Mouse (Mus musculus) heart, embryonic 16.5 days (tissue): ENCODE measurements at regions not wholly inside any gene's neighbourhood (a gene's known extent, or its start where the extent isn't known, plus 50 kb on each side); places are given as distances from the start of the nearest gene placed in this dataset.

Experiments
- ATAC-seq: fragments of 200-750 bp; cut with Nextera tagmentation; replicated peaks from 2 replicates; pipeline ENCODE4 v1.8.0; 2017; ENCODE audit warnings: moderate number of reproducible peaks; ENCODE audit not compliant: insufficient read depth, low FRiP score; ENCODE audit errors: extremely low read depth
- H3K27ac ChIP-seq: fragments of 300-500 bp; sonication (generic); 2 replicates; pipeline ENCODE4 v1.5.1; 2014; ENCODE audit warnings: mild to moderate bottlenecking, low read length, control low read depth, moderate library complexity
- H3K27me3 ChIP-seq: fragments of 300-500 bp; sonication (generic); 2 replicates; pipeline ENCODE4 v1.6.1; 2014; ENCODE audit warnings: low read length, mixed read lengths; ENCODE audit not compliant: control insufficient read depth, insufficient read depth
- H3K36me3 ChIP-seq: fragments of 300-500 bp; sonication (generic); 2 replicates; pipeline ENCODE4 v1.6.1; 2014; ENCODE audit not compliant: control insufficient read depth, insufficient read depth
- H3K4me1 ChIP-seq: fragments of 300-500 bp; sonication (generic); 2 replicates; pipeline ENCODE4 v1.6.1; 2014; ENCODE audit warnings: low read length, mixed read lengths; ENCODE audit not compliant: control insufficient read depth, insufficient read depth
- H3K4me2 ChIP-seq: fragments of 300-500 bp; sonication (generic); 2 replicates; pipeline ENCODE4 v1.6.1; 2014; ENCODE audit warnings: low read depth, mild to moderate bottlenecking, control low read depth, low read length
- H3K4me3 ChIP-seq: fragments of 300-500 bp; sonication (generic); 2 replicates; pipeline ENCODE4 v1.5.1; 2014; ENCODE audit warnings: mild to moderate bottlenecking, control low read depth, low read length
- H3K9ac ChIP-seq: fragments of 300-500 bp; sonication (generic); 2 replicates; pipeline ENCODE4 v1.6.1; 2014; ENCODE audit warnings: low read length, control low read depth
- H3K9me3 ChIP-seq: fragments of 300-500 bp; sonication (generic); replicated peaks from 2 replicates; pipeline ENCODE4 v1.6.1; 2016; ENCODE audit warnings: low read length; ENCODE audit not compliant: control insufficient read depth
- WGBS: fragments of 180-500 bp; shearing (Covaris S2); extraction: QIAGEN DNeasy Blood & Tissue Kit; methylation state at CpG from one replicate; pipeline ENCODE4 v1.1.7; 2014; 5-methylcytosine and 5-hydroxymethylcytosine counted together

DNA sequence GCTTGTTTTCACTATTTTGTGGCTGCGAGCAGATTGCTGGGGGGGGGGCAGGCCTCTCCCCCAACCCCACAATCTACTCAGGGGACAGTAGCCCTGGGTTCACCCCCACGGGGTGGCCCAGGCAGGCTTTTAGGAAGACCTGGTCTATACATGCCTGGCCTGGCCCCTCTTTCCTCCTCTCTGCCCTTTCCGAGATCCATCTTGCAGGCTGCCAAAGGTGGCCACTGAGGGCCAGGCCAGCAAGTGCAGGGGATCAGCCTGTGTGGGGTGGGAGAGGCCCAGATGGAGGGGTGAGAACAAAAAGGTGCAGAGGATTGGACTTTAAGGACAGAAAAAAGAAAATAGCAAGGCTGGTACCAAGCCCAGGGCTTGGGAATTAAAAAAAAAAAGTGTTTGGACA is 111.2 kb upstream of the Lemd2 start:
- Histone ChIP-seq H3K4me2 (no peak overlapping the region), H3K9me3 (no peaks in the 10 kb centered on the region), H3K27me3 (peaks cover 5% of the 10 kb centered on the region; the same call in 1 of the 2 replicates), H3K36me3 (no peaks in the 10 kb centered on the region), H3K4me1 (peaks cover 13% of the 10 kb centered on the region), H3K27ac (no peak overlapping the region), H3K9ac (no peak overlapping the region), H3K4me3 (no peak overlapping the region)
- 54% methylated on average over 3 of the region's 3 CpGs for WGBS
- no peak for ATAC-seq

GRCm38 (mm10) chr17:27314821-27315392 is 110.6 kb upstream of the Lemd2 start:
- Histone ChIP-seq H3K9ac (no peak overlapping the region), H3K4me1 (peaks cover 13% of the 10 kb centered on the region), H3K27me3 (peaks cover 5% of the 10 kb centered on the region; the same call in 1 of the 2 replicates), H3K36me3 (no peaks in the 10 kb centered on the region), H3K4me2 (no peak overlapping the region), H3K9me3 (no peaks in the 10 kb centered on the region), H3K4me3 (no peak overlapping the region), H3K27ac (no peak overlapping the region)
- no peak for ATAC-seq
- 60% methylated on average over 7 of the region's 7 CpGs for WGBS

DNA sequence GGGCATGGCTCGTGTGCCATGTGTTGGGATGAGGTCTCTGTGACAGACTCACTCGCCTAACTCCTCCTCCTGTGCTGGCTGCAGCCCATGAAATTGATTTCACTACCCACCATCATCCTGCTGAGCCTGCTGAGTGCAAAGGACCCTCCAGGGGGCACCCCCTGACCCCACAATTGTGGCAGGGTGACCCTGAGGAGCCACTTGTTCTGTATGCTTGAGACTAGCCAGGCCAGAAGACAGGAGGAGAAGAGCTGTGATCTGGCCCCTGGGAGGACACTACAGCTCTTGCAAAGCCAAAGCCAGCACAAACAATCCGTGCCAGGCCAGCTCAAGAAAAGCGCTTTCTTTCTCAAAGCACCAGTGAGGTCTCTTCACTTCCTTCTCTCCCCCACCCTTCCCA is 104.7 kb upstream of the Lemd2 start:
- ATAC-seq = no peak
- Histone ChIP-seq H3K36me3 (no peaks in the 10 kb centered on the region), H3K27ac (no peak overlapping the region), H3K4me2 (no peak overlapping the region), H3K4me3 (no peak overlapping the region), H3K4me1 (no peaks in the 10 kb centered on the region), H3K9ac (no peak overlapping the region), H3K9me3 (no peaks in the 10 kb centered on the region), H3K27me3 (peaks cover 2% of the 10 kb centered on the region; the same call in 1 of the 2 replicates)
- WGBS = 49% methylated on average over 4 of the region's 4 CpGs

GRCm38 (mm10) chr17:27304842-27305241 is 100.6 kb upstream of the Lemd2 start:
- no peak overlapping the region for H3K27ac ChIP-seq
- no peaks in the 10 kb centered on the region for H3K36me3 ChIP-seq
- WGBS = 61% methylated on average over 3 of the region's 3 CpGs
- H3K4me2 ChIP-seq = no peak overlapping the region
- no peaks in the 10 kb centered on the region for H3K4me1 ChIP-seq
- H3K9me3 ChIP-seq = no peaks in the 10 kb centered on the region
- H3K9ac ChIP-seq = no peak overlapping the region
- ATAC-seq = no peak
- no peak overlapping the region for H3K4me3 ChIP-seq
- H3K27me3 ChIP-seq = 0 out of 2 replicates have a peak, but pooled peaks cover 2% of the 10 kb centered on the region

- H3K4me3 ChIP-seq = no peak overlapping the region
- no peak overlapping the region for H3K9ac ChIP-seq
- 73% methylated on average over 17 of the region's 17 CpGs for WGBS
- 0 out of 2 replicates have a peak, but pooled peaks cover 2% of the 10 kb centered on the region for H3K27me3 ChIP-seq
- no peak for ATAC-seq
- no peak overlapping the region for H3K27ac ChIP-seq
- H3K4me2 ChIP-seq = no peak overlapping the region
- no peaks in the 10 kb centered on the region for H3K36me3 ChIP-seq
- H3K9me3 ChIP-seq = no peaks in the 10 kb centered on the region
- H3K4me1 ChIP-seq = no peaks in the 10 kb centered on the region
These were observed 99.6 kb upstream of the Lemd2 start for GRCm38 (mm10) chr17:27303633-27304479.

DNA sequence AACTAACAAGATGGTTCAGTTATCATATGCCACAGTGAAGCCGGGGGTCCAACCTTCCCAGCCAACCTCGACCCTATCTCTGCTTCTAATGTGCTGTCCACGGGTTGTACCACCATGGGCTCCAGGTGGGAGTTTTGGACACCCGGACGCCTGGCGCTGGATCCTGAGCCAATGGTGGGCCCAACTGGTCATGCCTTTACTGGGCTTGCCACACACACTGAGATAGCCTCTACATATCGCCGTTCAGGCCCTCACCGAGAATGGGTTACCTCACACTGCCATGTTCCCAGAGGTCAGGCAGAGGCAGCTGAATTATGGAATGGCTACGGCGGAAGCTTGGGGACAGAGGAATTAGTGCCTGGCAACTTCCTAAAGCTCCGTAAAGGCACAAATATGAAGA is 98.8 kb upstream of the Lemd2 start:
- 0 out of 2 replicates have a peak, but pooled peaks cover 2% of the 10 kb centered on the region for H3K27me3 ChIP-seq
- no peak overlapping the region for H3K4me2 ChIP-seq
- H3K36me3 ChIP-seq = no peaks in the 10 kb centered on the region
- no peaks in the 10 kb centered on the region for H3K9me3 ChIP-seq
- 91% methylated on average over 12 of the region's 12 CpGs for WGBS
- H3K9ac ChIP-seq = no peak overlapping the region
- H3K4me1 ChIP-seq = peaks cover 3% of the 10 kb centered on the region
- no peak overlapping the region for H3K4me3 ChIP-seq
- no peak for ATAC-seq
- no peak overlapping the region for H3K27ac ChIP-seq

DNA sequence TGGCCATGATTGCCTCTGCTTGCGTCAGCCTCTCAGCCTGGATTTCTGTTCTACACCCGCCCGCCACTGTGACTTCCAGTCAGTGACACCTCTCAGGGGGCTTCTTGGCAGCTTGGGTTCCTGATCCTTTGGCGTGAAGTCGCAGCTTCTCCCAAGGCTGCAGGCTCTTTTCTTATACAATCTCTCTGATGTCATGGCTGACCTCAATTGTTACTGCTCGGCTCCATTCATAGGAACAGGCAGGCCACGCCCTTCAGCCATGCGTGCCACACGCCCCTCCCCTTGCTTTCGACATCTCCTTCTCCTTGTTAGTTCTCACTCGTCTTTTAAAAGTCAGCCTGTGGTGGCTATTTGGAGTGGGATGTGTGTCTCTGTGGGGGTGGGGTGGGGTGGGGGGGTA is 97.1 kb upstream of the Lemd2 start:
- 44% methylated on average over 11 of the region's 11 CpGs for WGBS
- Histone ChIP-seq H3K27me3 (0 out of 2 replicates have a peak, but pooled peaks cover 2% of the 10 kb centered on the region), H3K27ac (no peak overlapping the region), H3K9ac (no peak overlapping the region), H3K4me2 (no peak overlapping the region), H3K36me3 (no peaks in the 10 kb centered on the region), H3K4me3 (no peak overlapping the region), H3K9me3 (peaks cover 7% of the 10 kb centered on the region), H3K4me1 (peaks cover 3% of the 10 kb centered on the region)
- ATAC-seq = no peak

- WGBS = 77% methylated on average over 4 of the region's 4 CpGs
- no peak overlapping the region for H3K4me2 ChIP-seq
- no peak overlapping the region for H3K9ac ChIP-seq
These were observed 95.0 kb upstream of the Lemd2 start for GRCm38 (mm10) chr17:27299297-27299696.

GRCm38 (mm10) chr17:27298351-27298750 is 94.1 kb upstream of the Lemd2 start:
- ATAC-seq = no peak; the same call in 1 of the 2 replicates
- no peak overlapping the region for H3K4me3 ChIP-seq
- 41% methylated on average over 10 of the region's 10 CpGs for WGBS
- no peaks in the 10 kb centered on the region for H3K36me3 ChIP-seq
- H3K9me3 ChIP-seq = peaks cover 11% of the 10 kb centered on the region
- H3K27me3 ChIP-seq = 0 out of 2 replicates have a peak, but pooled peaks cover 2% of the 10 kb centered on the region
- peaks cover 3% of the 10 kb centered on the region for H3K4me1 ChIP-seq
- H3K4me2 ChIP-seq = no peak overlapping the region
- no peak overlapping the region for H3K27ac ChIP-seq
- no peak overlapping the region for H3K9ac ChIP-seq

More at GRCm38 (mm10) chr17:27299297-27299696, 95.0 kb upstream of the Lemd2 start:
- no peak for ATAC-seq
- peaks cover 11% of the 10 kb centered on the region for H3K9me3 ChIP-seq
- H3K4me3 ChIP-seq = no peak overlapping the region
- H3K36me3 ChIP-seq = no peaks in the 10 kb centered on the region
- no peak overlapping the region for H3K27ac ChIP-seq
- H3K27me3 ChIP-seq = 0 out of 2 replicates have a peak, but pooled peaks cover 2% of the 10 kb centered on the region
- H3K4me1 ChIP-seq = peaks cover 3% of the 10 kb centered on the region
